Mouse (Mus musculus) CD4-positive, CD25-positive, alpha-beta regulatory T cell, adult 2 months (primary cell): Measurements from ENCODE around the gene Wdtc1.

ENCODE experiments used
- DNase-seq: peaks from one replicate; pipeline ENCODE4 v3.0.0-alpha.2; 2012; ENCODE audit warnings: low read depth, low spot score

The Wdtc1 gene

DNA sequence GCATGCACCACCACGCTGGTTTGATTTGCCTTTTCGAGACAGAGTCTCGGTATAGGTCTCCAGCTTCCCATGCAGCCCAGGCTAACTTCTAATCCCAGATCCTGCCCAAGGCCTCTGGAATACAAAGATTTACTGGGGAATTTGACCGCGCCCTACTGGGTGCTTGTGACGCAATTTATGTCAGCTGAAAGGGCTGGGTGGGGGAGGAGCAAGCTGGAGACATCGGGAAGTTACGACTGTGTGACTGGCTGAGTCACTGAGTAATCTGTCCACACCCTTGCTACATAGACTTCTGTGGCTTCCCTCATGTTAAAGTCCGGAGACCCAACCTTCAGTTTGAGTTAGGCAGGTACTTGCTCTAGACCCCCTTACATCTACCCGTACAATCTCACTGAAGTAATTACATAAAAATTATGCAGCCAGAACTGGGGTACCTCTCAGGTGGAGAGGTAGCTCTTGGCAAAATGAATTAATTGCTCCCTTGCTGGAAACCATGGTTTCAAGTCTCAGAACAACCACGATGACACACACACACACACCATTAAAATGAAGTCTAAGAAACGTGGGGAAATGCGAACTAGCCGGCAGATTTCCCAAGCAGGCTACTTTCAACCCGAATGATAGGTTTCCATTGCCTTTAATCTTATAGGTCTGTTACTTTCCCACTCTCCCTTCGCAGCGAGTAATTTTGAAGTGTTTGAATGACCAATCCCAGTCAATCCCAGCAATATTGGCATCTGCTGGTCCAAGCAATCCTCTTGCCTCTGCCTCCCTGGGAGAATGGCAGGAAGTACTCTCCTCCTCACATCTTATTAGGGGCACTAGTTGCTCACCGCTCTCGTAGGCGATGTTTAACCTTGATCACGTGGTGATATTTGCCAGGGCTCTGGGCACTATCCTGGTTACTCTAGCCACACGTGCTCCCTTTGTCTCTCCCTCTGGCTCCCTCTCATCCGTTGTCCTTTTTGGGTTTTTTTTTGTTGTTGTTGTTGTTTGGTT lies at the start of gene Wdtc1:
Gene Wdtc1, minus strand, starts transcription at position 115 of the 999 bp plus-strand sequence.
- no peak for DNase-seq

DNA sequence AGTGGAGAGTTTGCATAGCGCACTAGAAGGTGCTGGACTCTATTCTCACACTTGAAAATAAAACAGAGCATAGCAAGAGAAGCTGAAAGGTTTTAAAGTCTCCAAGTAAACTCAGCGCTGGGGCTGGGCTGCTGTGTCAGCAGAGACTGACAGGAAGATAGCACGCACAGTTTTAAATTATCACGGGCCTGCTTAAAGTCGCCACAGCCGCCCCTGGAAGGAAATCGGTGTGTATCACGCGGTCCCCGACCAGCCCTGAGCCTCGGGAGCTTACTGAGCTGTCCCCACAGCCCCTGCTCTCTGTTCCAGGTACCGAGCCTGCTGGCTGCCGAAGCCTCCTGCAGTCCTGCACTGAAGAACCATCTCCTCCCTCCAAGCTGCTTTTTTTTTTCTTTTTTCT lies 48.7 kb upstream of the Wdtc1 start:
- no peak for DNase-seq

DNA sequence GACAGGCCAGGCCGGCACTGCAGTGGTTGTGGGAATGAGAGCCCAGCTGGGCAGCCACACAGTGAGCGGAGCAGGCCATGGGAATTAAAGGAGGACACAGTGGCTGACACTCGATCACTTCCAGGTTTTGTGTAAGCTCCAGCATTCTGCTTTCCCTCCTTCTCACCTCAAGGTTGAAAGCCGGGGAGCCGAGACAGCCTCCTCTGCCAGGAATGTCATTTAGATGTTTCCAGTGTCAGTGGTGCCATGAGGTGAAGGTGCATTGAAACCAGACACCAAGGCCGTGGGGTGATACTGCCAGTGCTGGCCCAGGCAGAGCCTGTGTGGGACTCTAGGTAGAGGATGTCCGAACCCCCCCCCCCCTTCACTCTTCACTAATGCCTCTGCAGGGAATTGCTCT lies 46.8 kb upstream of the Wdtc1 start:
- DNase-seq = no peak

DNA sequence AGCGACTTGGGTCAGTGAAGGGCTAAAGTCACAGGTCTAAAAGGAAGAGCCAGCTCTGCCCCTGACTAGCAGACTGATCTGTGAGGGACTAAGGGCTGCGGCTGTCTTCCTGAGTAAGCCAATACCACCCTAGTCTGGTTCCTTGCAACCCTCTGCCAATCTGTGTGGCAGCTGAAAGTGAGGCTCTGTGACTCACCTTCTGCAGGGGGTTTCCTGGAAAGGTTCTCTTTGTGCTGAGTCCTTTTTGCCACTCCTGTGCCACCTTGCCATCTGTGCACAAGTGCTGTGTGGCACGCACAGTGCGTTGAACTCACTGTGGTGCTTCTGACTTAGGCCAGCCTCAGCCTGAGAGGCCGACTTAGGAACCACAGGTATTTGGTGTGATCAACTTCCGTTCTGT lies 46.2 kb upstream of the Wdtc1 start:
- peak; percentile 54 for DNase-seq

DNA sequence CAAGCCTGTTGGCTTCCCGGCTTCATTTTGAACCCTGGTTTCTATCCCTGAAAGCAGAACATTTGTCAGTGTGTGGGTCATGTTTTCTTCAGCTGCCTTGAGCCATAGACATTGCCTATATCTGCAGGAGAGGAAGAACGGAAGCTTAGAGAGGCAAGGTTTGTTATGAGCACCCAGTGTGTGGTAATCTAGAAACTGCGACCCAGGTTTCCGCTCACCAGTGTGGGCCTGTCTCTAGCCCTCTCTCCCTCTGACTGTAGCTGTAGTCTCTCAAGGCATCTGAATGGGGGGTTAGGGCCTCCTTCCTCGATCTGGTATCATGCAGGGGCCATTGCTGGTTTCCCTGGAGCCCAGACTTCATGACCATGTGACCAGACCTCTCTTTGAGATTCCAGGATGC lies 45.3 kb upstream of the Wdtc1 start:
- DNase-seq = peak; percentile 40

DNA sequence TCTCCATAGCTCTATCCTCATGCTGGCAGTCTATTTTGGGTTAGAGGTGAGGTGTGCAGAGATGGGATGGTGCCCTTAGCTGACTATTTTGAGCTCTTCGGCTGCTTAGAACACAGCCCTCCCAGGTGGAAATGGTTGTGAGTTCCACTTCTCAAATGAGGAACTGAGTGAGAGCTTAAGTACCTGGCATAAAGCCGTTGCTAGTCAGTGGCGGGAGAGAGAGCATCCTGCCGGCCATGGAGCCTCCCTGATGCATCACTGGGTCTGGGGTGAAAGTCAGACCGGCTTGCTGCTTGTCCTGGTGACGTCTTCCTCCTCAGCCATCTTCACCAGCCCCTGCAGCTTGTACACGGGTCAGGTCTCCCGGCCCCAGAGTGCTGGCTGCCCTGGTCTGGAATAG lies 44.7 kb upstream of the Wdtc1 start:
- DNase-seq = no peak

DNA sequence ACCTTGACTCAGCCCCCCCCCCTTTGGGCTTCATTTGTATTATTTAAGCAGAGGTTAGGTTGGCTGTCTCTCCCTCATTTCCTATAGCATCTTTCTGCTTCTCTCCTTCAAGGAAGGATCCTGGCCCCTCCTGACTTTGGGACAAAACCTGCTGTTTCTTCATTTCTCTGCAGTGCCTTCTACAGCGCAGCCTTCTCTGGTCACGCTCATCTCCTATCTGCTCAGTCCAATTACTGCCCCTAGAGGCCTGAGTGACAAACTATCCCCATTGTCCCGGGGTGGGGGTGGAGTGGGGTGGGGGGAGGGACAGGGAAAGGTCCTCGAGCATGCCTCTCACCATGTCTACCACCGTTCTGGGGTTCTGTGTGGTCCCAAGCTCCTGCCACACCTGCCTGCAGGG lies 44.0 kb upstream of the Wdtc1 start:
- DNase-seq = no peak

DNA sequence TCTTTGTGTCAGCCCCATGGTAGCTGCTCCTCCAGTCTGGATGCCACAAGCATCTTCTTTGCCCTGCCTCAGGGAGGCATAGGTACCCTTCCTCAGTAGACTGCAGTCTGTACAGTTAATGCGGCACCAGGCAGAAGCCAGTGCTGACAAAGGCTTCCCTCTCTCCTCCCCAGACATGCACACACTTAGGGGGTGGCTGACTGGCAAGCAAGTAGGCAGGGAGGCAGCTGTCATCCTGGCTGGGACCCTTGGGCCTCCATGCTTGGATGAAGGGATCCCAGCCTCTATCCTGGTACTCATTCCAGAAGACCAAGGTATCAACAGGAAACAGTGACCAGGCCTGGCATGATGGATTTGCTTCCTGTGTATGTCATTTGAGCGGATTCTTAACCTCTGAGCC lies 42.8 kb upstream of the Wdtc1 start:
- no peak for DNase-seq

DNA sequence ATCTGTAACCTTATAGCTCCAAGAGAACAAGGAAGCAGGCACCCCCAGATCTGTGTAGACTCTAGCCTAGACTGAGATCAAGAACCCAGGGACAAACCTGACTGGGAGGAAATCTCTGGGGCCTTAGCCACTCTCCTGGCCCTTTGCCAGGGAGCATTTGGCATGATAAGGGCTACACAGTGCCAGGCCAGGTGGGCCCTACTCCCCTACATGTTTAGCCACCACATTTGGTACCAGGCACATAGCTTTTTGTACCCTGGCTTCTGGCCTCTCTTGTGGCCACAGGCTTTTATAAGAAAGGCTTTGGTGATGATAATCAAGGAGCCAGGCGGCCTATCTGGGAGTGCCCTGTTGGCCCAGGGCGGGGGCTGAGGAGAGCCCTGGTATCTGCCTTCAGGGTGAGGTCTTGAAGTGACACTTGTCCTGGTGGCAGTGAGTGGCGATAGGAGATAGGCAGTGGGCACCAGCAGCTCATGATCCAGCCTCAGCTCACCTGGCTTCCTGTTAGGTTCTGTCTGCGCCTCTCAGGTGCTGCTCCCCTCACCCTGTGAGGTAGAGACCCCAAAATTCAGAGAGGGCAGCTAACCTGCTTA lies 41.8 kb upstream of the Wdtc1 start:
- DNase-seq = no peak

DNA sequence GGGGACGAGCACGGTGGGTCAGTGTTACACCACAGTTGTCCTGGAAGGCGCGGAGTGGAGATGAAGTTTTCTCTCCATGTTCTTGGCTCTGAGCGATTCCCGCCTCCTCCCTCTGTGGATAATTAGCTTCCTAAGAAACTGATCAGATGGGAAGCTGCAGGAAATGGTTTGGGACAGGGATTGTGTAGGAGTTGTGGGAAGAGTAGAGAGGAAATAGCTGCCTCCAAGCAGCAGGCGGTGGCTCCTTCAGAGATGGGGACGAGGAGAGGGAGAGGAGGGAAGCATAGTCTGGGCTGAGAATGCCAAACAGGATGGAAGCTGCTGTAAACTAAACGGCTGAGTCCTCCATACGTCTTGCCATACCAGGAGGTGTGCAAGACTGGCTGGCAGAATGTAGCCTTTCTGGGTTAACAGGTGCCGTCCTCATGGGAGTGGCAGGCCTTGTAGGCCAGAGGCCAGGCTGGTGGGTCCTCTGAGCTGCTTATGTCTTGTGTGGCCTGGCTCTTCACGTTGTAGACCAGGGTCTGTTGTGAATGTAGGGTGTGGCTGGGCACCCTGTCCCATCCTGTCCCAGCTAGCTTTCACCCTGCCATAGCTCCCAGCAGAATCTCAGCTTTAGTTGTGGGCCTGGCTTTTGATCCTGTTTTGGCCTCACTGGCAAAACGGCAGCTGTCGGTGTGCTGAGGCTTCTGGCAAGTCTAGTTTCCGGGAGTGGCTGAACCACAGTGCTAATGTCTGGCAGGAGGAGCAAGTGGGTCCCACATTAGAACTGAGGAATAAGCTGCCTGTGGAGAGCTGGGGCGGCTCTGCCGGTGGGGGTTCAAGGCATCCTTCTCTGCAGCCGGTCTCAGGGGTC lies 38.1 kb upstream of the Wdtc1 start:
- DNase-seq = no peak

DNA sequence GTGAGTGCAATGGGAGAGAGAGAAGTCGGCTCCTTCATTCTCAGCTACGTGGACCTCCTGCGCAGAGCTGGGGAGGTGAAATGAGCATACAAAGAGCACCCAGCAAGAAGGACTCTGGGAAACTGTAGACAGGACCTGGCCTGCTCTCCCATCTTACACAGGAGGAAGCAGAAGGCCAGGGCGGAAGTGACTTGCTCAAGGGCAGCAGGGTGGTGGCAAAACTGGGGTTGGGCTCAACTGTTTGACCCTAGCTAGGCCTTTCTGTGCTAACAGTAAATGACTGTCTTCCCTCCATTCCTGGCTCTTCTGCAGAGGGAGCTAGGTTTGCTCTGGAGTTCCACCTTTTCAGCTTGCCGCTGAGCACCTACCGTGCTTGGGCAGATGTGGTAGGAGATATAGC lies 37.3 kb upstream of the Wdtc1 start:
- no peak for DNase-seq

DNA sequence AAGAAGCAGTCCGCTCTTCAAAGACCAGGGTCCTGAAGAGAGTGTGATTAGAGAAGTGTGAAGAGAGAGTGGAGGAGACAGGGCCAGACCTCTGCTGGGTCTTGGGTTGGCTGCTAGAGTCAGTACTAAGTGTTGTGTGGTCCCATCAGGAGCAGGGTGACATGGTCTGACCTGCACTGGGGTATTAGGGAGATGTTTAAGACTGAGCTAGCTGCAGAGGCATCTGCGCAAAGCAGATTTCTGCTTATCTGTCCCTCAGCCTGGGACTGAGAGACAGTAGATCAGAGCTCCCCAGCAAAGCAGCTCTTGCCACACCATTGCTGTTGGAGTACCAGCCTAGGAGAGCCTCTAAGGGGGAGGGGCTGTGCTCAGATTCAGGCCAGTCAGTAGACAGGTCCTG lies 36.8 kb upstream of the Wdtc1 start:
- DNase-seq = no peak

DNA sequence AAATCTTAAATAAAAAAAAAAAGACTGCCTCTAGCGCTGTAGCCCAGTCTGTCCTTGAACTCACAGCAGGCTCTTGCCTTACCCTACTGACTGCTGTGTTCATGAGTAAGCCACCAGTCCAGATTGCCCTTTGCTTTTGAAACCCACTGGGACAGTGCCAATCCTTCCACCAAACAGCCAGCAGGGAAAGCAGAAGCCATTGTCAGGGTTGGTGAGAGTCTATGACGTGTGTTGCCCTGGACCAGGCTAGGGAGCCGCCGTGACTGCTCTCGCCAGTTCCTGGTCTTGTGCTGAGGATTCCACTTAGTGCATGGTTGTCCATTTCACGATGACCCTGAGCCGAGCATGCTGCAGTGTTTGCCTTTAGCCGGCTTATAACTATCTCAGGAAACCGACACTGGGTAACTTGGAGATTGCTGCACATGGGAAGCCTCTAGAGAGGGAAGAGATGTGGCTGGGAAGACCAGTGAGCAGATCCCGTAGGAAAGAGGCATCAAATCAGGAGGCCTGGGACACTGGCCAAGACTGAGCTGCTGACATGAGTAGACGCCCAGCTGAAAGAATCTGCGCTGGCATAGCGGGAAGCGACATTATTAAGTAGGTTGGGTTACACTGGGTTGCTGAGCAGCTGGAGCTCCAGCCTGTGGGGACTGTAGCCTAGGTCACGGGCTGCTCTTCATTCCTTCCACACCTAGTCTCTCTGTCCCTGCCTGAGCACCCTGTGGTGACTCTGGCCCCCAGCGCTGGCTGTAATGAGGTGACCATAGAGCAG lies 35.7 kb upstream of the Wdtc1 start:
- no peak for DNase-seq

DNA sequence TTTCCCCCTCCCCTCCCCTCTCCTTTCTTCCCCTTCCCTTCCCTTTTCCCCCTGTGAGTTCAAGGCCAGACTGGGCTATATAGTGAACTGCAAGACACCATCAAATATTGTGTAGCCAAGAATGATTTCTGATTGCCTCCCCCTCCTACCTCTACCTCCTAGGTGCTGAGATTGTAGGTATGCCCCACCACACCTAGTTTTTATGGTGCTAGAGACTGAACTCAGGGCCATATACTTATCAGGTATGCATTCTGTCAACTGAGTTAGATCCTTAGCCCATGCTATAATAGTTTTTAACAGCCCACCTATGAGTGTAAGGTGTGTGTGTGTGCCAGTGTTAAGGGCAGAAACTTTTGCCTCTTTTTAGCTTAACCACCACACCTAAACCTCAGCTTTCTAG lies 33.8 kb upstream of the Wdtc1 start:
- no peak for DNase-seq

DNA sequence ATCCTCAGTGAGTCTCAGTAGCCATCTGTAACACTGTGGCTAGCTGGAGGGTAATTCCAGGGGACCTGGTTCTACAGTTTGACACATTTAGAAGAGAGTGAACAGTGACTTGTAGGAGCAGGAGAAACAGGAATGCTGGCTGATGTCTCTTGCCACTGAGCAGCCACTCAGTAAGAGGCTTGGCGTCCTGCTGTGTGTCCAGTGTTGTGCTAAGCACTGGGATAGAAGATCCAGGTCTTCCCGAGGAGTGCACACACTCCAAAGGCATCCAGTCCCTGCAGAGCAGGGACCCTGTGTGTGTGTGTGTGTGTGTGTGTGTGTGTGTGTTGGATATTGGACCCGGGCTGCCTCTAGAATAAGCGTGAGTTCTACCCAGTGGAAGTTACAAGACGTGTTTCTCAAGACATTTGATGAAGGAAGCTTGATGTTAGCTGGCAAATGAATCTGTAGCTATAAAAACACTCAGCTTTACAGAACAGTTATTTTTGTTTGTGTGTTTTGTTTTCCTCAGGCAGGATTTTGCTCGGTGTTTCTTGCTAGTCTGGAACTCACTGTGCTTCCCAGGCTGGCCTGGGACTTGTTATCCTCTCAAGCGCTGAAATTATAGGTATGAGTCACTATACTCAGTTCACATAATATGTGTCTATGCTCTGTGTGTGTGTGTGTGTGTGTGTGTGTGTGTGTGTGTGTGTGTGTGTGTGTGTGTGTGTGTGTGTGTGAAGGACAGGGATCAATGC lies 32.9 kb upstream of the Wdtc1 start:
- DNase-seq = no peak

DNA sequence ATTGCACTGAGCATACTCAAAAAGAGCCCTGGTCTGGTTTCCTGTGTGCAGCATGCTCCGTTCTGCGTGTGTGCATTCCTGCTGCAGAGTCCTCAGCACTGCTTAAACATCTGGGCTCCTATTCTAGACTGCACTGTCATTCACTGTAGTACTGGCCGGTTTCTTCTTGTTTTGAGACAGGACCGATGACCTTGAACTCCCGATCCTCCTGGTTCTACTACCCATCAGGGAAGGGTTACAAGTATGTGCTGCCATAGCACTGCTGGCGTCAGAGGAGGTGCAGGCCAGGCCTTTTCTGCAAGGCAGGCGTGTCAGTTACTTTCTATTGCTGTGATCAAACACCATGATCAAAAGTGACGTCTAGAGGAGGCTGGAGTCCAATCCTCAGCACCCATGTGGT lies 27.9 kb upstream of the Wdtc1 start:
- DNase-seq = no peak

DNA sequence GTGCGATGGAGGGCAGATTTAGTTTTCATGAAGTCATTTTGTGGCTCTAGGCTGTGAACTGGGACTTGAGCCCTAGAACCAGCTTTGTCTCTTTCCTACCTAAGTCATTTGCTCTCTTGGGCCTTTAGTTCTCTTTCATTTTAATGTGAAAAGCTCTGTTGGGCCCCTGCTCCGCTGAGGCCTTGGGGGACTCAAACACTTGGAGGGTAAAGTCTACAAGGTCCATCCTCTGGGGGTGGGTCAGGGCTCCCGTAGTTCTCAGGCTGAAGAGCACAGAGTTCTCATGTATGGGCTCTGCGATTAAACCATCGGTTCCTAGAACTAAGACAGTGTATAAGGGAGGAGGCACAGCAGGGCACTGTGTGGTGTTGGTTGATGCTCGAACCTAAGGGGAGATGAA lies 27.3 kb upstream of the Wdtc1 start:
- no peak for DNase-seq

DNA sequence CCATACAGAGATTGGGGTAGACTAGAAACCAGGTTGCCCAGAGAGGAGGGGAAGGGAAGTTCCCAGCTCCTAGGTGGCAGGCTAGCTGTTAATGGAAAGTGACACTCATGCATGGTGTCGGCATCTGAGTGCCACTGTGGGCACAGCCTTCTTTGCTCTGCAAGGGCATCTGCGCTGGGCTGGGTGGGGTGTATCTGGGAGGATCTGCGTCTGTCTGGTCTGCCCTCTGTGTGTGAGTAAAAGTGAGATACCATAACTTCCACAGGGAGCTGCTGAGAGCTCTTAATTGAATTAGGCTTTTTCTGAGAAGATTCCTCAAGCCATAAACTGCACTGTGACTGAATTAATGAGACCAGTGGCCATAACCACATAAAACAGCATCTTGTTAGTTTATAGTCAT lies 26.6 kb upstream of the Wdtc1 start:
- DNase-seq = no peak

DNA sequence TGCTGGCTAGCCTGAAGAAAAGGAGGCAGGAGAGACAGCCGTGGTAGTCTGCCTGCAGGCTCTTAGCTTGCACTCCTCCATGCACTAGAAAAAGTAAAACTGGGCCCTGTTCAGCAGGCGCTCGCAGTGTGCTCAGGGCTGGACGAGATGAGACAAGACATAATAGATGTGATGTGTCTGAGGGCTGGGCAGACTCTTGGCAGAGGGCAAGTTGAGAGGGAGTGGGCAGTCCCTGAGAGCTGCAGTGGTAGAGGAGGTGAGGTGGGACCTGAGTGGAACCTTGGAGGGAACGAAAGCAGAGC lies 25.7 kb upstream of the Wdtc1 start:
- DNase-seq = no peak

DNA sequence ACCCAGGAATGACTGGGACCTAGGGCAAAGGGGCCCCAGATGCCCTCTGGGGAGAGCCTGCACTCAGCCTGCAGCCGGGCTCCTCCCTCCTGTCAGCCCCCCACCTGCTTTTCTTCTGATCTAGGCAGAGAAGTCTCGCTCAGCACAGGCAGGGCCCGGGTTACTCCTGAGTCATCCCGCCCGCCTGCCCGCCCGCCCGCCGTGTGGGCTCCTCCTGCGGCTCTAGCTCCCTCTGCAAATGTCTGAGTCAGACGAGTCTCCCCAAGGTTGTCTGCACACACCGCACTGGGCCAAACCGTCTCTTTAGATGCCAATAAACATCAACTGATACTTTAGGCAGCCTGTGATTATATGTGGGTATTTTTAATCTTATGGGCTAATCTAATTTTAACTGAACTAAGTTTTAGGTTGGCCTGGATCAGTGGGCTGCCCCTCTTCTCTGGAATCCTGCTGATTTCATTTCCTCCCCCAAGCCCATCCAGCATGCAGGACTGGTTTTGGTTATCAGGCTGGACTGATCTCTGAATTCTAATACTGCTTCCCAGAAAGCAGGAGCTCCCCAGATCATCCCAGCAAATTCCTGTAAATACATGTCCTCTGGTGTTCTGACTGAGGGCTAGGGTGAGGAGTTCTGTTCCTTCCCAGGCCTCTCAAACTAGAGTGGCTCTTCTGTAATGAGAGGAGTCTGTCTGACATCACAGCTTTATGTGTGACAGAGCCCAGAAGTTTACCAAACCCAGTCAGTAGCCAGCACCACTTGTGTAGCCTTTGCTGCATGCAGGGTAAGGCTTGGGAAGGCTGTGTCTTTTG lies 25.2 kb upstream of the Wdtc1 start:
- DNase-seq = peak; percentile 25
